Mouse (Mus musculus) kidney, postnatal 4 days (tissue): ENCODE results near the gene Trdmt1.
"Not testable (repeated sequence)": the region's sequence is repeated elsewhere in the genome, so short reads cannot be mapped to it uniquely, and the experiment has no call there.

Experiments used
- DNase-seq, 2 experiments: peaks; one replicate each; pipeline ENCODE4 v3.0.0; 2021; ENCODE audit warnings: mixed read lengths in 2 of 2

Gene Trdmt1

GRCm38 (mm10) chr2:13544193-13544824 lies at the start of gene Trdmt1:
TSS of gene Trdmt1 (minus strand) at chr2:13544668.
- peak; percentile 88 to 93 for DNase-seq

GRCm38 (mm10) chr2:13593328-13593727 lies 48.9 kb upstream of the Trdmt1 start:
- no peak for DNase-seq

- DNase-seq = not testable (repeated sequence)
Observed at GRCm38 (mm10) chr2:13583746-13584145, 39.3 kb upstream of the Trdmt1 start.

GRCm38 (mm10) chr2:13582184-13582583 lies 37.7 kb upstream of the Trdmt1 start:
- DNase-seq = no peak

DNA sequence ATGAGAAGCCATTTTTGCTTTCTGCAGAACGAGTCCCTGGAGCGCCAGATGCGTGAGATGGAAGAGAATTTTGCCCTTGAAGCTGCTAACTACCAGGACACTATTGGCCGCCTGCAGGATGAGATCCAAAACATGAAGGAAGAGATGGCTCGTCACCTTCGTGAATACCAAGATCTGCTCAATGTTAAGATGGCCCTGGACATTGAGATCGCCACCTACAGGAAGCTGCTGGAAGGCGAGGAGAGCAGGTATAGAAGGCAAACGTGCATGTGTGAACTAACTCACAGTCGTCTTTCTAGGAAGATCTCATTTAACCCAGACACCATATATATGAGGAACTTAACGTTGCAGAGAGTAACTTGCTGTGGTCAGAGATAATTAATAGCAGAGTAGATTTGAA lies 35.5 kb upstream of the Trdmt1 start:
- DNase-seq = peak; percentile 30 to 46

DNA sequence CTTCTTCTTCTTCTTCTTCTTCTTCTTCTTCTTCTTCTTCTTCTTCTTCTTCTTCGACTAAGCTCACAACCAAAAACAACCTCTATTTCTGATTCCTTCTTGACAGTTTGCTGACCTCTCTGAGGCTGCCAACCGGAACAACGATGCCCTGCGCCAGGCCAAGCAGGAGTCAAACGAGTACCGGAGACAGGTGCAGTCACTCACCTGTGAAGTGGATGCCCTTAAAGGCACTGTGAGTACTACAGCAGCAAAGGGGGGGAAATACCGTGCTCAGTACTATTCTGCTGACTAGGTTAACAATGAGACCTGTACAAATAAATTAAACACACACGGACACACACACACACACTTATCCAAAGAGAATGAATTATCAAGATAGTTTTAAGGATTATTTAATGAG lies 34.8 kb upstream of the Trdmt1 start:
- no peak for DNase-seq

DNA sequence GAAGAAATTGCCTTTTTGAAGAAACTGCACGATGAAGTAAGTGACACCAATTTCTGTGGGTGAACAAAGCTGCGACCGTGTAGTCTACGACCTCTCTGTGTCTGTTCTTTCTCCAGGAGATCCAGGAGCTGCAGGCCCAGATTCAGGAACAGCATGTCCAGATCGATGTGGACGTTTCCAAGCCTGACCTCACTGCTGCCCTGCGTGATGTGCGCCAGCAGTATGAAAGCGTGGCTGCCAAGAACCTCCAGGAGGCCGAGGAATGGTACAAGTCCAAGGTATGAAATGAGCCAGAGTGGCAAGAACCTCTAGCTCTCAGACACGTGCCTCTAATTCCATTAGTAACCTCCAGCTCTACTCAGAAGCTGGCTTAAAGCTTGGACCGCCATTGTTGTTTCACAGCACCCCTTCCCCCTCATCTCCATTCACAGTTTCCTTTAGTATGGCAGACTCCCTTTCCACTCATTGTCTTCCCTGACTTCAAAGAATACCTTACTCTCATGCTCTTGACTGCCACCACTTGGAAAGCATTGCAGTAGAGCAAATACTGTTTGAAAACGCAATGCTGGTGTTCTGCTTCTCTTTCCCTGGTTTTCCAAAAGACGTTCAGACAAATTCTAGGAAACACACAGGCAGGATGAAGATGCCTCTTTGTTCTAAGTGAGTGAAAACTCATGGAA lies 34.1 kb upstream of the Trdmt1 start:
- no peak for DNase-seq

GRCm38 (mm10) chr2:13577399-13577798 lies 32.9 kb upstream of the Trdmt1 start:
- DNase-seq = no peak

DNA sequence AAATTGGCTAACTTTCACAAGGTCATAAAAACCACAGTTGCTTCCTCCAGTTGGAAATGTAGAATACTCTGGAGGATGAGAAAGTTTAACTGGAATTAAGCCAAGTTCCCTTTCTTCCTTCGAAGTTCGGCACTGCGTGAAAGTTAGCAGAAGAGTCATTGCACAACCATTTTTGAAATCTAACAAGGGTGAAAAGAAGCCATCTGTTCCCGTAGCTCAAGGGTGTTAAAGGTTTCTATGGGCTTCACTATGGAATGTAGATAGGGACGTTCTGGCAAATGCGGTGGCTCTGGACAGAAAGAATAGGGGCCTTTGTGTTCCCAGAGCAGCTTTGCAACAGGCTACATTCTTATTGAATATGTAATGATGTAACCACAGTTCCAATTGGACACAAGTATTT lies 31.5 kb upstream of the Trdmt1 start:
- peak in 1 of 2 experiments; percentile 18 for DNase-seq

DNA sequence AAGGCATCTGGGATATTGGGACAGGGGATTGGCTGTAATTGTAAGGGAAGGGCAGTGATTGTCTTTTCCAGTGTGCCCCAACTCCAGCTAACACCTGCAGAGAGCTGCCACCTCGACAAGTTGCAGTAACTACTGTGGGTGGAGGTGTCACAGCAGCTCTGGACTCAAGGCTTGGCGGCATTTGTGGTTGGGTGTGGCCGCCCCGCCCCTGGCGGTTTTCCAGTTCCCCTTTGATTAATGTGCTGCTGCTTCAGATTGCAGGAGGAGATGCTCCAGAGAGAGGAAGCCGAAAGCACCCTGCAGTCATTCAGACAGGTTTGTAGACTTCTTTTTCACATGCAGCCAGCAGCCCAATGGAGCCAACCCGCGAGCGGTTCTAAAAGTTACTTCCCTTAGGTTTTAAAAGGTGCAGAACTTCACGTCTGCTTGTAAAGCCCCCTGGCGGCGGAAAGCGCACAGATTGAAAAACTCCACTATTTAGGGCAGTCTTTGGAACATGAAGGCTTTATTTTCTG lies 30.9 kb upstream of the Trdmt1 start:
- DNase-seq = peak; percentile 89 to 92

DNA sequence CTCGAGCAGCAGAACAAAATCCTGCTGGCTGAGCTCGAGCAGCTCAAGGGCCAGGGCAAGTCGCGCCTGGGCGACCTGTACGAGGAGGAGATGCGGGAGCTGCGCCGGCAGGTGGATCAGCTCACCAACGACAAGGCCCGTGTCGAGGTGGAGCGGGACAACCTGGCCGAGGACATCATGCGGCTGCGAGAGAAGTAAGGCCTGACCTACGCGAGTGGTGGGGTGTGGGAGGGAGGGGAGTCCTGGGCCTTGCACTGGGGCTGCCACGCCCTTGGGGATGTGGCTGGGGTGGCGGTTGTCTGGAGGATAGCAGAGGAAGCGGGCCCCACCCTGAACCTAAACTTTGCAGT lies 30.3 kb upstream of the Trdmt1 start:
- peak; percentile 54 to 66 for DNase-seq

DNA sequence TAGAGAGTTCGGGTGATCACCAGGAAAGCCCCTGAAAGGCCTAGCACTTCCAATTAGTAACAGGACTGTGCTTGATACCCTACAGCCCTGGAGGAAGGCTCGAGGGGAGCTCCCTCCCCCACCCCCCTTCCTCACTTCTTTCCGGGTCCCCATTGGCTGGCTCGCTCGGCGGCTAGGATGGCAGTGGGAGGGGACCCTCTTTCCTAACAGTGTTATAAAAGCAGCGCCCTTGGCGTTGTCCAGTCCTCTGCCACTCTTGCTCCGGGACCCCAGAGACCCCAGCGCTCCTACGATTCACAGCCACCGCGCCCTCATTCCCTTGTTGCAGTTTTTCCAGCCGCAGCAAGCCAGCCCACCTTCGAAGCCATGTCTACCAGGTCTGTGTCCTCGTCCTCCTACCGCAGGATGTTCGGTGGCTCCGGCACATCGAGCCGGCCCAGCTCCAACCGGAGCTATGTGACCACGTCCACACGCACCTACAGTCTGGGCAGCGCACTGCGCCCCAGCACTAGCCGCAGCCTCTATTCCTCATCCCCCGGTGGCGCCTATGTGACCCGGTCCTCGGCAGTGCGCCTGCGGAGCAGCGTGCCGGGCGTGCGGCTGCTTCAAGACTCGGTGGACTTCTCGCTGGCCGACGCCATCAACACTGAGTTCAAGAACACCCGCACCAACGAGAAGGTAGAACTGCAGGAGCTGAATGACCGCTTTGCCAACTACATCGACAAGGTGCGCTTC lies 29.8 kb upstream of the Trdmt1 start:
- peak; percentile 81 to 88 for DNase-seq

GRCm38 (mm10) chr2:13573408-13574065 lies 29.1 kb upstream of the Trdmt1 start, which contains the start of gene Vim:
TSS of gene Vim (plus strand) at chr2:13573927.
- peak; percentile 93 to 95 for DNase-seq

- no peak for DNase-seq
Observed at GRCm38 (mm10) chr2:13572647-13573407, 28.4 kb upstream of the Trdmt1 start.

- peak in 1 of 2 experiments; percentile 8 for DNase-seq
Observed at GRCm38 (mm10) chr2:13572101-13572553, 27.7 kb upstream of the Trdmt1 start.

DNA sequence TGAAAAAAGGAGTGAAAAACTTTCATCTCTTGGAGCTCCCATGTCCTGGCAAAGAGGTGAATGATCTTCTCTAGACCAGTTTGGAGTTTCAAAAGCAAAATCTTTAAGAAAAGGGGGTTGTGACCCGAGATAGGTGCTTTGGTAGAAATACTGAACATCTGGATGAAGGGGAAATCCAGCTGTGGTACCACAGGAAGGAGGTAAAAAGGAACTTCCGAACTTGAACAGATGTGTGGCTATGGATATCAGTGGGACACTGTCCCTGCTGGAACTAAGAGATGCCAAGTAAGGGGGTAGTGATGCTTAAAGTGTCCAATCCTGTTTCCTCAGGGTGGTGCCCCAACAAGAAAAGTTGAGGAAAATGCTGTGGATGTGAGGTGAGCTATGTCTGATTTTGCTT lies 25.7 kb upstream of the Trdmt1 start:
- DNase-seq = no peak

DNA sequence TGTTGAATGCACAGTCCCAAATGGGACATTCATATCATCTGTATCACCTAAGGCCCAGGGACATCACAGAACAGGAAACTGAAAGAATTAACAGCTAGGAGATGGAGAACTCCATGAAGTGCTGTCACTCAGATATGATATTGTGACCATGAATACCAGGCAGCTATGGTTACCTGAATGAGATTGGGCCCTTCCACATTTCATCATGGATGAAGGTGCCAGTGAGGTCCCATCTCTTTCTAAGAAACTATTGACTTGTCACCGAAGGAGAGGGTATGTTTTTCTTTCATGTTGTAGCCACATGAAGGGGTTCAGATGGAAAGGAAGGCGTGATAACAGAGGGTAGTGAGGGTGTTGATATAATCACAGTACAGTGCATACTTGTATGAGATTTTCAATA lies 15.9 kb upstream of the Trdmt1 start:
- DNase-seq = no peak

DNA sequence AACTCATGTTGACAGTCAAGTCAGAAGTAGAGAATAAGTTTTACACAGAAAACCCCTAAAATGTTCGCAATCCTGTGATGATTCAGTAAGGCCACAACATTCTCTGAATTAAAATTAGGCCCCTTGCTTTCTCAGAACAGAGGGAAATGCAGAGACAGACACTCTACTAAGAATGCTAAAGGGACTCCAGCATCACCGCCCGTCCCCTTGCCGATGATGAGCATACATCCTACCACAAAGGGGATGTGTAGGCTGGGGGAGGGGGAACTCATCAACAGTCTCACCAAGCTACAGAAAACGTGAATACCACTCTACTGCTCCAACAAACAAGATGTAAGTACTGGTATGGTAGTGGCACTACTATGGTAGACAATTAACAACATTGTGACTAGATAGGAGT lies 15.3 kb upstream of the Trdmt1 start:
- no peak for DNase-seq

DNA sequence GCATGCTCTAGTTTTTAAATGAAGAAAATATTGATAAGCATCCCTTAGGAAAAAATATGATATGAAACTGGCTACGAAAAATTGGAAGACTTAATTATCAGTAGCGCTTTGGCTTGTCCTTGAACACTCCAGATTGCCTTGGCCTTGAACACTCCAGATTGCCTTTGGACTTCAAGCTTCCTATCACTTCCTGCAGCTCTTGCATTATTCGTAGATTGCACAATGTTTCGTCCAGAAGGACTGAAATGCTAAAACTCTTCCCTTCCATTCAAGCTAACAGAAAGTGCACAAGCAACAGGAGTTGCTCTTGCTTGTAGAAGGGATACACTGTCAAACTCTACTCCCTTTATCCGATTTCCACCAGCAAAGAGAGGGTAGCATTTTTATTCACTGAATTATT lies 14.8 kb upstream of the Trdmt1 start:
- no peak for DNase-seq

- DNase-seq = no peak
Observed at GRCm38 (mm10) chr2:13558607-13559262, 14.3 kb upstream of the Trdmt1 start.

DNA sequence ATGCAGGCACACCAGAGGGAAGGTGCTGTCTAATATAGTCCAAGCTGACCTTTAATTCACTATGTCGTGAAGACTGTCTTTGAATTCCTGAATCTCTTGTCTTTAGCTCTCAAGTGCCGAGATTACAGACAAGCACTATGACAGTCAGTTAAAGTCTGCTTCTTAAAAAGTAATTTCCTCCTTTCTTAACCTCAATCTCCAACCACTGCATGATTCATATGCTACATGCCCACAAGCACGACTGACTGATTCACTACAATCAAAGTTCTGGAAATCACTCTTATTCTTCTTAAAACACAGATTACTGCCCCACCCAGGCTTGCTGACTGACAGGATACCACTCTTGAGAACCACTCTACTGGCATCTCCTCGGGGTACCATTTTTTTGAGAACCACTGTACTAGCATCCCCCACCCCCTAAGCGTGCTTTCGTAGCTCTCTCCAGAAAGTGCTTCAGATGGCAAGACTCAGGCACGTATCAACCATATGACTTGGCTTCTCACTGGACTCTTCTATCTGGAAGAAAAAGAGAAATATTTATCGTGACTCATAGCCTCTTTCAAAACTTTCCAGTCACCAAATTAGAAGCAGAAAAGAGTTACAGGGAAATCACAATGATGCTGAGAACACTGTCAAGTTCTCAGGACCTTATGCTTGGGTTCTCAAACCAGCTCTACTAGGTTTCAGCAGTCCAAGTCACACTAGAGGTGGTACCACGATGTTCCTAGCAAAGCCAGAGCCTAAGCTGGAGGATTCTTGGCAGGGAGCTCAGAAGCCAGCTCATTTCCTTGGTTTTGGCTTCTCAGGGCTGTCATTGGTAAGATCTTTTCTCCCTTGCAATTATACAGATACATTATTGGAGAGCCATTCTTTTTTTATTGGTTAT lies 12.9 kb upstream of the Trdmt1 start:
- DNase-seq = no peak
